Mouse (Mus musculus) forebrain, embryonic 13.5 days (tissue): Measurements from ENCODE around the gene Fam187b. TPM values are rescaled to one million over a fixed set of nuclear protein-coding genes. Genes with fewer than 3 reads are reported as not detected.

ENCODE experiments used
- ATAC-seq: fragments of 200-750 bp; cut with Nextera tagmentation; 2 replicates; pipeline ENCODE4 v1.8.0; 2017
- H3K27ac ChIP-seq: fragments of 300-500 bp; sonication (generic); 2 replicates; pipeline ENCODE4 v1.5.1; 2015; ENCODE audit warnings: inconsistent platforms, mild to moderate bottlenecking, moderate library complexity
- H3K27me3 ChIP-seq: fragments of 300-500 bp; sonication (generic); 2 replicates; pipeline ENCODE4 v1.6.1; 2015; ENCODE audit warnings: mild to moderate bottlenecking, inconsistent platforms
- H3K36me3 ChIP-seq: fragments of 300-500 bp; sonication (generic); 2 replicates; pipeline ENCODE4 v1.6.1; 2015; ENCODE audit warnings: mild to moderate bottlenecking, inconsistent platforms; ENCODE audit not compliant: poor library complexity, severe bottlenecking
- H3K4me1 ChIP-seq: fragments of 300-500 bp; sonication (generic); 2 replicates; pipeline ENCODE4 v1.6.1; 2015; ENCODE audit warnings: inconsistent platforms
- H3K4me2 ChIP-seq: fragments of 300-500 bp; sonication (generic); 2 replicates; pipeline ENCODE4 v1.6.1; 2015; ENCODE audit warnings: inconsistent platforms, mild to moderate bottlenecking, moderate library complexity
- H3K4me3 ChIP-seq: fragments of 300-500 bp; sonication (generic); 2 replicates; pipeline ENCODE4 v1.5.1; 2015; ENCODE audit warnings: mild to moderate bottlenecking, inconsistent platforms
- H3K9ac ChIP-seq: fragments of 300-500 bp; sonication (generic); 2 replicates; pipeline ENCODE4 v1.6.1; 2015; ENCODE audit warnings: mild to moderate bottlenecking, inconsistent platforms
- H3K9me3 ChIP-seq: fragments of 300-500 bp; sonication (generic); replicated peaks from 2 replicates; pipeline ENCODE4 v1.6.1; 2016; ENCODE audit warnings: inconsistent platforms
- whole genome bisulfite sequencing: fragments of 180-500 bp; shearing (Covaris S2); methylation state at CpG from one replicate; pipeline ENCODE4 v1.1.7; 2015; 5-methylcytosine and 5-hydroxymethylcytosine counted together
- polyA plus RNA-seq: library from polyadenylated mRNA; unstranded; fragments of >200 nt; fragmentation: Nextera tagmentation; extraction: Ambion mirVana; gene quantifications from 2 replicates; pipeline ENCODE4 v1.2.1, GENCODE M21; 2015

Fam187b gene
- polyA plus RNA-seq, 1 experiment from 2014 or later = 0.58 TPM

GRCm38 (mm10) chr7:30962862-30963261 lies 10.7 kb upstream of the Fam187b start:
- Histone ChIP-seq H3K4me1 (peaks cover 10% of the 10 kb centered on the region), H3K27me3 (no peaks in the 10 kb centered on the region), H3K9ac (no peak overlapping the region), H3K36me3 (peaks cover 16% of the 10 kb centered on the region; the same call in 1 of the 2 replicates), H3K4me2 (no peak overlapping the region), H3K4me3 (no peak overlapping the region), H3K9me3 (no peaks in the 10 kb centered on the region), H3K27ac (no peak overlapping the region)
- ATAC-seq = no peak
- 90% methylated on average over 5 of the region's 5 CpGs for WGBS

GRCm38 (mm10) chr7:30964366-30964765 lies 9.2 kb upstream of the Fam187b start:
- 94% methylated on average over 7 of the region's 7 CpGs for WGBS

GRCm38 (mm10) chr7:30965677-30966076 lies 7.9 kb upstream of the Fam187b start:
- H3K27me3 ChIP-seq = no peaks in the 10 kb centered on the region
- H3K9me3 ChIP-seq = no peaks in the 10 kb centered on the region
- peaks cover 8% of the 10 kb centered on the region; the same call in 1 of the 2 replicates for H3K36me3 ChIP-seq
- no peak overlapping the region for H3K4me2 ChIP-seq
- H3K4me1 ChIP-seq = no peaks in the 10 kb centered on the region
- ATAC-seq = no peak
- H3K27ac ChIP-seq = no peak overlapping the region
- 69% methylated on average over 14 of the region's 14 CpGs for WGBS
- H3K4me3 ChIP-seq = no peak overlapping the region
- no peak overlapping the region for H3K9ac ChIP-seq

More at GRCm38 (mm10) chr7:30964366-30964765, 9.2 kb upstream of the Fam187b start:
- H3K27ac ChIP-seq = no peak overlapping the region
- H3K27me3 ChIP-seq = no peaks in the 10 kb centered on the region
- no peaks in the 10 kb centered on the region for H3K4me1 ChIP-seq
- 0 out of 2 replicates have a peak, but pooled peaks cover 5% of the 10 kb centered on the region for H3K36me3 ChIP-seq
- no peak overlapping the region for H3K4me3 ChIP-seq
- ATAC-seq = no peak
- no peak overlapping the region for H3K9ac ChIP-seq
- H3K9me3 ChIP-seq = no peaks in the 10 kb centered on the region
- H3K4me2 ChIP-seq = no peak overlapping the region

GRCm38 (mm10) chr7:30966657-30967056 lies 6.9 kb upstream of the Fam187b start:
- no peak for ATAC-seq

GRCm38 (mm10) chr7:30968611-30969010 lies 5.0 kb upstream of the Fam187b start:
- Histone ChIP-seq H3K36me3 (peaks cover 5% of the 10 kb centered on the region; the same call in 1 of the 2 replicates), H3K27me3 (peaks cover 13% of the 10 kb centered on the region), H3K9me3 (no peaks in the 10 kb centered on the region), H3K9ac (no peak overlapping the region), H3K4me3 (no peak overlapping the region), H3K4me2 (no peak overlapping the region), H3K4me1 (peaks cover 8% of the 10 kb centered on the region), H3K27ac (no peak overlapping the region)
- WGBS = 91% methylated on average over 8 of the region's 8 CpGs
- no peak for ATAC-seq

More at GRCm38 (mm10) chr7:30966657-30967056, 6.9 kb upstream of the Fam187b start:
- no peak overlapping the region for H3K27ac ChIP-seq
- no peaks in the 10 kb centered on the region for H3K4me1 ChIP-seq
- H3K9me3 ChIP-seq = no peaks in the 10 kb centered on the region
- H3K9ac ChIP-seq = no peak overlapping the region
- no peak overlapping the region for H3K4me2 ChIP-seq
- H3K4me3 ChIP-seq = no peak overlapping the region
- no peaks in the 10 kb centered on the region for H3K27me3 ChIP-seq
- WGBS = 74% methylated on average over 3 of the region's 3 CpGs
- H3K36me3 ChIP-seq = peaks cover 10% of the 10 kb centered on the region; the same call in 1 of the 2 replicates

GRCm38 (mm10) chr7:30969174-30969573 lies 4.4 kb upstream of the Fam187b start:
- H3K27me3 ChIP-seq = peaks cover 14% of the 10 kb centered on the region
- no peak overlapping the region for H3K4me2 ChIP-seq
- WGBS = 95% methylated on average over 4 of the region's 4 CpGs
- no peak overlapping the region for H3K4me3 ChIP-seq
- H3K4me1 ChIP-seq = peaks cover 11% of the 10 kb centered on the region
- H3K9me3 ChIP-seq = no peaks in the 10 kb centered on the region
- no peak overlapping the region for H3K27ac ChIP-seq
- no peak for ATAC-seq
- peaks cover 5% of the 10 kb centered on the region; the same call in 1 of the 2 replicates for H3K36me3 ChIP-seq
- no peak overlapping the region for H3K9ac ChIP-seq

- ATAC-seq = no peak
- peaks cover 5% of the 10 kb centered on the region; the same call in 1 of the 2 replicates for H3K36me3 ChIP-seq
- H3K9me3 ChIP-seq = no peaks in the 10 kb centered on the region
- no peak overlapping the region for H3K27ac ChIP-seq
- peak overlapping the region; percentile 75 for H3K4me2 ChIP-seq
- H3K4me1 ChIP-seq = peaks cover 11% of the 10 kb centered on the region
- no peak overlapping the region for H3K9ac ChIP-seq
- no peak overlapping the region; the same call in 1 of the 2 replicates for H3K4me3 ChIP-seq
- H3K27me3 ChIP-seq = peaks cover 14% of the 10 kb centered on the region
- 94% methylated on average over 15 of the region's 15 CpGs for WGBS
These were observed 1.7 kb upstream of the Fam187b start for GRCm38 (mm10) chr7:30971901-30972300.

- Histone ChIP-seq H3K4me2 (peak overlapping the region; percentile 75), H3K36me3 (peaks cover 5% of the 10 kb centered on the region; the same call in 1 of the 2 replicates), H3K9me3 (no peaks in the 10 kb centered on the region), H3K9ac (peak overlapping the region; percentile 68), H3K27ac (no peak overlapping the region), H3K4me1 (peaks cover 11% of the 10 kb centered on the region), H3K27me3 (peaks cover 14% of the 10 kb centered on the region), H3K4me3 (peak overlapping the region; percentile 43)
- 3% methylated on average over 41 of the region's 41 CpGs for WGBS
- ATAC-seq = peak; percentile 44
These were observed 952 bp upstream of the Fam187b start for GRCm38 (mm10) chr7:30972426-30973250.

- peak within 1 kb of the TSS; percentile 68 for H3K9ac ChIP-seq
These were observed 414 bp upstream of the Fam187b start, which contains the start of gene Lsr for GRCm38 (mm10) chr7:30973251-30973500. TSS of gene Lsr (minus strand) at chr7:30973464.

GRCm38 (mm10) chr7:30981703-30982102 lies 8.1 kb downstream of the Fam187b start:
- Histone ChIP-seq H3K27me3 (no peaks in the 10 kb centered on the region), H3K4me1 (no peaks in the 10 kb centered on the region), H3K9ac (no peak overlapping the region), H3K36me3 (no peaks in the 10 kb centered on the region), H3K4me3 (no peak overlapping the region), H3K4me2 (no peak overlapping the region), H3K9me3 (no peaks in the 10 kb centered on the region), H3K27ac (no peak overlapping the region)
- 96% methylated on average over 4 of the region's 4 CpGs for WGBS
- no peak for ATAC-seq

More at GRCm38 (mm10) chr7:30973251-30973500, 414 bp upstream of the Fam187b start, which contains the start of gene Lsr:
- peaks cover 11% of the 10 kb centered on the region for H3K4me1 ChIP-seq
- H3K4me2 ChIP-seq = peak within 1 kb of the TSS; percentile 75
- ATAC-seq = peak; percentile 67
- WGBS = under 1% methylated on average over 19 of the region's 19 CpGs
- peak within 1 kb of the TSS; percentile 43 for H3K4me3 ChIP-seq
- H3K36me3 ChIP-seq = peaks cover 5% of the 10 kb centered on the region; the same call in 1 of the 2 replicates
- peaks cover 14% of the 10 kb centered on the region for H3K27me3 ChIP-seq
- H3K9me3 ChIP-seq = no peaks in the 10 kb centered on the region
- no peak within 1 kb of the TSS for H3K27ac ChIP-seq

- no peaks in the 10 kb centered on the region for H3K4me1 ChIP-seq
- H3K27me3 ChIP-seq = no peaks in the 10 kb centered on the region
- H3K36me3 ChIP-seq = no peaks in the 10 kb centered on the region
- H3K9ac ChIP-seq = no peak overlapping the region
- no peaks in the 10 kb centered on the region for H3K9me3 ChIP-seq
- no peak overlapping the region for H3K27ac ChIP-seq
- no peak overlapping the region for H3K4me2 ChIP-seq
- 91% methylated on average over 9 of the region's 9 CpGs for WGBS
- ATAC-seq = no peak
- H3K4me3 ChIP-seq = no peak overlapping the region
These were observed 11.8 kb downstream of the Fam187b start for GRCm38 (mm10) chr7:30985357-30985756.

- Histone ChIP-seq H3K27ac (no peak overlapping the region), H3K27me3 (no peaks in the 10 kb centered on the region), H3K4me2 (no peak overlapping the region), H3K4me3 (no peak overlapping the region), H3K4me1 (no peaks in the 10 kb centered on the region), H3K9ac (no peak overlapping the region), H3K9me3 (no peaks in the 10 kb centered on the region), H3K36me3 (no peaks in the 10 kb centered on the region)
- 90% methylated on average over 4 of the region's 4 CpGs for WGBS
- ATAC-seq = no peak
These were observed 15.1 kb downstream of the Fam187b start for GRCm38 (mm10) chr7:30988519-30989162.
